Mouse (Mus musculus): ENCODE measurements around the gene Mecom. TPM values are rescaled to one million over a fixed set of nuclear protein-coding genes. Genes with fewer than 3 reads are reported as not detected.

Gene Mecom
- polyA plus RNA-seq, 1 experiment from 2014 or later, result 19.5 TPM

GRCm38 (mm10) chr3:30105859-30106258 lies 441.9 kb downstream of the Mecom start:
- Histone ChIP-seq H3K4me2 (ENCODE audit: low read depth, low read length, severe bottlenecking) (no peak overlapping the region), H3K9ac (ENCODE audit: low read length) (no peak overlapping the region), H3K4me3 (ENCODE audit: low read depth, low read length) (no peak overlapping the region), H3K4me1 (replicated peaks; ENCODE audit: control insufficient read depth, insufficient read depth, low read length) (no peaks in the 10 kb centered on the region), H3K27me3 (ENCODE audit: control insufficient read depth, insufficient read depth, low read length) (no peaks in the 10 kb centered on the region), H3K27ac (ENCODE audit: low read depth, low read length) (no peak overlapping the region), H3K36me3 (ENCODE audit: control insufficient read depth, insufficient read depth, low read length) (no peaks in the 10 kb centered on the region), H3K9me3 (ENCODE audit: control insufficient read depth, low read length) (no peaks in the 10 kb centered on the region)
- ATAC-seq (replicated peaks; ENCODE audit: low FRiP score) (no peak), DNase-seq (ENCODE audit: low spot score) (no peak)
- 50% methylated on average over 1 of the region's 1 CpGs for WGBS

GRCm38 (mm10) chr3:30105194-30105823 lies 442.5 kb downstream of the Mecom start:
- no peak overlapping the region for H3K27ac ChIP-seq (ENCODE audit: low read depth, low read length)
- H3K9ac ChIP-seq (ENCODE audit: low read length), result no peak overlapping the region
- no peaks in the 10 kb centered on the region for H3K27me3 ChIP-seq (ENCODE audit: control insufficient read depth, insufficient read depth, low read length)
- no peaks in the 10 kb centered on the region for H3K4me1 ChIP-seq (replicated peaks; ENCODE audit: control insufficient read depth, insufficient read depth, low read length)
- H3K9me3 ChIP-seq (ENCODE audit: control insufficient read depth, low read length), result no peaks in the 10 kb centered on the region
- 47% methylated on average over 15 of the region's 15 CpGs for WGBS
- H3K4me3 ChIP-seq (ENCODE audit: low read depth, low read length), result no peak overlapping the region
- no peak overlapping the region for H3K4me2 ChIP-seq (ENCODE audit: low read depth, low read length, severe bottlenecking)
- no peak for ATAC-seq (replicated peaks; ENCODE audit: low FRiP score)
- H3K36me3 ChIP-seq (ENCODE audit: control insufficient read depth, insufficient read depth, low read length), result no peaks in the 10 kb centered on the region
- no peak for DNase-seq (ENCODE audit: low spot score)

GRCm38 (mm10) chr3:30104515-30105098 lies 443.2 kb downstream of the Mecom start:
- Histone ChIP-seq H3K27ac (ENCODE audit: low read depth, low read length) (no peak overlapping the region), H3K9ac (ENCODE audit: low read length) (no peak overlapping the region), H3K4me2 (ENCODE audit: low read depth, low read length, severe bottlenecking) (no peak overlapping the region), H3K27me3 (ENCODE audit: control insufficient read depth, insufficient read depth, low read length) (no peaks in the 10 kb centered on the region), H3K36me3 (ENCODE audit: control insufficient read depth, insufficient read depth, low read length) (no peaks in the 10 kb centered on the region), H3K4me1 (replicated peaks; ENCODE audit: control insufficient read depth, insufficient read depth, low read length) (no peaks in the 10 kb centered on the region), H3K9me3 (ENCODE audit: control insufficient read depth, low read length) (no peaks in the 10 kb centered on the region), H3K4me3 (ENCODE audit: low read depth, low read length) (no peak overlapping the region)
- DNase-seq (ENCODE audit: low spot score), result no peak
- no peak for ATAC-seq (replicated peaks; ENCODE audit: low FRiP score)
- 60% methylated on average over 4 of the region's 4 CpGs for WGBS

GRCm38 (mm10) chr3:30101146-30101545 lies 446.7 kb downstream of the Mecom start:
- ATAC-seq (replicated peaks; ENCODE audit: low FRiP score), result no peak
- whole genome bisulfite sequencing, result 80% methylated on average over 4 of the region's 4 CpGs
- Histone ChIP-seq H3K36me3 (ENCODE audit: control insufficient read depth, insufficient read depth, low read length) (no peaks in the 10 kb centered on the region), H3K4me3 (ENCODE audit: low read depth, low read length) (no peak overlapping the region), H3K27ac (ENCODE audit: low read depth, low read length) (no peak overlapping the region), H3K4me2 (ENCODE audit: low read depth, low read length, severe bottlenecking) (no peak overlapping the region), H3K9me3 (ENCODE audit: control insufficient read depth, low read length) (no peaks in the 10 kb centered on the region), H3K9ac (ENCODE audit: low read length) (no peak overlapping the region), H3K27me3 (ENCODE audit: control insufficient read depth, insufficient read depth, low read length) (no peaks in the 10 kb centered on the region), H3K4me1 (replicated peaks; ENCODE audit: control insufficient read depth, insufficient read depth, low read length) (no peaks in the 10 kb centered on the region)
- no peak for DNase-seq (ENCODE audit: low spot score)

GRCm38 (mm10) chr3:30097713-30098112 lies 450.1 kb downstream of the Mecom start:
- WGBS, result 85% methylated on average over 3 of the region's 3 CpGs
- H3K9me3 ChIP-seq (ENCODE audit: control insufficient read depth, low read length), result no peaks in the 10 kb centered on the region
- no peak overlapping the region for H3K4me2 ChIP-seq (ENCODE audit: low read depth, low read length, severe bottlenecking)
- H3K9ac ChIP-seq (ENCODE audit: low read length), result no peak overlapping the region
- H3K4me3 ChIP-seq (ENCODE audit: low read depth, low read length), result no peak overlapping the region
- DNase-seq (ENCODE audit: low spot score) (no peak), ATAC-seq (replicated peaks; ENCODE audit: low FRiP score) (no peak)
- H3K27ac ChIP-seq (ENCODE audit: low read depth, low read length), result no peak overlapping the region
- no peaks in the 10 kb centered on the region for H3K27me3 ChIP-seq (ENCODE audit: control insufficient read depth, insufficient read depth, low read length)
- H3K4me1 ChIP-seq (replicated peaks; ENCODE audit: control insufficient read depth, insufficient read depth, low read length), result no peaks in the 10 kb centered on the region
- no peaks in the 10 kb centered on the region for H3K36me3 ChIP-seq (ENCODE audit: control insufficient read depth, insufficient read depth, low read length)

GRCm38 (mm10) chr3:30097129-30097528 lies 450.7 kb downstream of the Mecom start:
- no peak overlapping the region for H3K4me3 ChIP-seq (ENCODE audit: low read depth, low read length)
- no peak for DNase-seq (ENCODE audit: low spot score)
- no peaks in the 10 kb centered on the region for H3K9me3 ChIP-seq (ENCODE audit: control insufficient read depth, low read length)
- H3K27ac ChIP-seq (ENCODE audit: low read depth, low read length), result no peak overlapping the region
- no peaks in the 10 kb centered on the region for H3K27me3 ChIP-seq (ENCODE audit: control insufficient read depth, insufficient read depth, low read length)
- no peaks in the 10 kb centered on the region for H3K36me3 ChIP-seq (ENCODE audit: control insufficient read depth, insufficient read depth, low read length)
- no peak for ATAC-seq (replicated peaks; ENCODE audit: low FRiP score)
- H3K4me1 ChIP-seq (replicated peaks; ENCODE audit: control insufficient read depth, insufficient read depth, low read length), result no peaks in the 10 kb centered on the region
- 76% methylated on average over 4 of the region's 4 CpGs for WGBS
- no peak overlapping the region for H3K4me2 ChIP-seq (ENCODE audit: low read depth, low read length, severe bottlenecking)
- H3K9ac ChIP-seq (ENCODE audit: low read length), result no peak overlapping the region

GRCm38 (mm10) chr3:30093005-30093404 lies 454.8 kb downstream of the Mecom start:
- H3K4me2 ChIP-seq (ENCODE audit: low read depth, low read length, severe bottlenecking), result no peak overlapping the region
- no peaks in the 10 kb centered on the region for H3K9me3 ChIP-seq (ENCODE audit: control insufficient read depth, low read length)
- H3K36me3 ChIP-seq (ENCODE audit: control insufficient read depth, insufficient read depth, low read length), result no peaks in the 10 kb centered on the region
- no peak overlapping the region for H3K4me3 ChIP-seq (ENCODE audit: low read depth, low read length)
- H3K27ac ChIP-seq (ENCODE audit: low read depth, low read length), result no peak overlapping the region
- H3K4me1 ChIP-seq (replicated peaks; ENCODE audit: control insufficient read depth, insufficient read depth, low read length), result no peaks in the 10 kb centered on the region
- no peaks in the 10 kb centered on the region for H3K27me3 ChIP-seq (ENCODE audit: control insufficient read depth, insufficient read depth, low read length)
- no peak overlapping the region for H3K9ac ChIP-seq (ENCODE audit: low read length)
- DNase-seq (ENCODE audit: low spot score), result no peak
- 78% methylated on average over 1 of the region's 1 CpGs for WGBS
- ATAC-seq (replicated peaks; ENCODE audit: low FRiP score), result no peak

- Histone ChIP-seq H3K9me3 (ENCODE audit: control insufficient read depth, low read length) (no peaks in the 10 kb centered on the region), H3K27me3 (ENCODE audit: control insufficient read depth, insufficient read depth, low read length) (no peaks in the 10 kb centered on the region), H3K4me3 (ENCODE audit: low read depth, low read length) (no peak overlapping the region), H3K36me3 (ENCODE audit: control insufficient read depth, insufficient read depth, low read length) (no peaks in the 10 kb centered on the region), H3K9ac (ENCODE audit: low read length) (no peak overlapping the region), H3K4me2 (ENCODE audit: low read depth, low read length, severe bottlenecking) (no peak overlapping the region), H3K4me1 (replicated peaks; ENCODE audit: control insufficient read depth, insufficient read depth, low read length) (no peaks in the 10 kb centered on the region), H3K27ac (ENCODE audit: low read depth, low read length) (no peak overlapping the region)
- ATAC-seq (replicated peaks; ENCODE audit: low FRiP score) (no peak), DNase-seq (ENCODE audit: low spot score) (no peak)
- WGBS, result 88% methylated on average over 7 of the region's 7 CpGs
Measured at GRCm38 (mm10) chr3:30092481-30092880, 455.3 kb downstream of the Mecom start.

GRCm38 (mm10) chr3:30091860-30092259 lies 455.9 kb downstream of the Mecom start:
- Histone ChIP-seq H3K4me2 (ENCODE audit: low read depth, low read length, severe bottlenecking) (no peak overlapping the region), H3K4me1 (replicated peaks; ENCODE audit: control insufficient read depth, insufficient read depth, low read length) (no peaks in the 10 kb centered on the region), H3K27me3 (ENCODE audit: control insufficient read depth, insufficient read depth, low read length) (no peaks in the 10 kb centered on the region), H3K4me3 (ENCODE audit: low read depth, low read length) (no peak overlapping the region), H3K36me3 (ENCODE audit: control insufficient read depth, insufficient read depth, low read length) (no peaks in the 10 kb centered on the region), H3K9me3 (ENCODE audit: control insufficient read depth, low read length) (no peaks in the 10 kb centered on the region), H3K27ac (ENCODE audit: low read depth, low read length) (no peak overlapping the region), H3K9ac (ENCODE audit: low read length) (no peak overlapping the region)
- no peak for DNase-seq (ENCODE audit: low spot score)
- 87% methylated on average over 3 of the region's 3 CpGs for WGBS
- ATAC-seq (replicated peaks; ENCODE audit: low FRiP score), result no peak
